14 mouse cellular contexts compared by ENCODE assay signal in genomic region chr14:19925157-19925556, GRCm38 (mm10).
"Had no signal": no experiment of that assay in that cellular context is flagged by ENCODE, and none has a peak within 500 bp of the region (broad histone marks: within the 10 kb centered on the region; RNA-seq: fewer than 3 reads in every experiment).

No protein-coding gene starts in this region.

- DNase-seq: kidney, adult 18-20 months; kidney, postnatal 10 days; layer of hippocampus, adult 9-11 months; layer of hippocampus, postnatal 36 days; liver; lung, adult 2 months; lung, postnatal 4 days; right cerebral cortex, adult 18-20 months; right cerebral cortex, postnatal 25 days; thymus, postnatal 4 days had no signal

- H3K36me3 ChIP-seq: liver, embryonic 15.5 days had no signal

- ATAC-seq: lung, postnatal 0 days had no signal

- H3K9ac ChIP-seq: limb, embryonic 12.5 days; liver, embryonic 15.5 days; midbrain, embryonic 12.5 days had no signal

- H3K27ac ChIP-seq: limb, embryonic 12.5 days; liver, embryonic 15.5 days; midbrain, embryonic 12.5 days had no signal

- H3K4me2 ChIP-seq: limb, embryonic 12.5 days; liver, embryonic 15.5 days; midbrain, embryonic 12.5 days had no signal

- H3K4me3 ChIP-seq: limb, embryonic 12.5 days; liver, embryonic 15.5 days; midbrain, embryonic 12.5 days had no signal

- H3K9me3 ChIP-seq: liver, embryonic 15.5 days; midbrain, embryonic 12.5 days had no signal

- H3K27me3 ChIP-seq: limb, embryonic 12.5 days; liver, embryonic 15.5 days; midbrain, embryonic 12.5 days had no signal
